Mouse (Mus musculus) limb, embryonic 14.5 days (tissue): ENCODE results near the gene Slc1a3. TPM values are rescaled to one million over a fixed set of nuclear protein-coding genes. Genes with fewer than 3 reads are reported as not detected.

ENCODE experiments used
- ATAC-seq: fragments of 200-750 bp; cut with Nextera tagmentation; 2 replicates; pipeline ENCODE4 v1.8.0; 2017; ENCODE audit warnings: low read depth, moderate number of reproducible peaks, moderate TSS enrichment; ENCODE audit not compliant: low FRiP score
- DNase-seq: peaks from one replicate; pipeline ENCODE4 v3.0.0-alpha.2; 2015; ENCODE audit warnings: low spot score
- H3K27ac ChIP-seq: fragments of 300-500 bp; sonication (generic); replicated peaks from 2 replicates; pipeline ENCODE4 v1.5.1; 2014; ENCODE audit warnings: low read depth, mild to moderate bottlenecking, low read length, moderate library complexity, mixed read lengths
- H3K27me3 ChIP-seq: fragments of 300-500 bp; sonication (generic); 2 replicates; pipeline ENCODE4 v1.6.1; 2014; ENCODE audit warnings: low read length, mixed read lengths; ENCODE audit not compliant: control insufficient read depth, insufficient read depth
- H3K36me3 ChIP-seq: fragments of 300-500 bp; sonication (generic); 2 replicates; pipeline ENCODE4 v1.6.1; 2014; ENCODE audit warnings: mild to moderate bottlenecking, low read length, moderate library complexity, mixed read lengths; ENCODE audit not compliant: control insufficient read depth, insufficient read depth
- H3K4me1 ChIP-seq: fragments of 300-500 bp; sonication (generic); 2 replicates; pipeline ENCODE4 v1.6.1; 2014; ENCODE audit warnings: antibody characterized with exemption, low read length, mixed read lengths; ENCODE audit not compliant: control insufficient read depth, insufficient read depth
- H3K4me2 ChIP-seq: fragments of 300-500 bp; sonication (generic); replicated peaks from 2 replicates; pipeline ENCODE4 v1.6.1; 2014; ENCODE audit warnings: low read depth, mild to moderate bottlenecking, low read length, moderate library complexity; ENCODE audit not compliant: severe bottlenecking
- H3K4me3 ChIP-seq: fragments of 300-500 bp; sonication (generic); replicated peaks from 2 replicates; pipeline ENCODE4 v1.5.1; 2014; ENCODE audit warnings: low read length
- H3K9ac ChIP-seq: fragments of 300-500 bp; sonication (generic); 2 replicates; pipeline ENCODE4 v1.6.1; 2014; ENCODE audit warnings: mild to moderate bottlenecking, low read depth, low read length, moderate library complexity; ENCODE audit not compliant: severe bottlenecking
- H3K9me3 ChIP-seq: fragments of 300-500 bp; sonication (generic); 2 replicates; pipeline ENCODE4 v1.6.1; 2016; ENCODE audit warnings: low read length; ENCODE audit not compliant: control insufficient read depth
- POLR2A ChIP-seq: fragments of 200-500 bp; IDR thresholded peaks from 2 replicates; pipeline ENCODE4 v1.8.0; 2012; ENCODE audit warnings: inconsistent platforms, mild to moderate bottlenecking, moderate library complexity, borderline replicate concordance; ENCODE audit not compliant: insufficient read depth, insufficient read length; ENCODE audit errors: extremely low read depth
- WGBS: fragments of 180-500 bp; shearing (Covaris S2); extraction: QIAGEN DNeasy Blood & Tissue Kit; methylation state at CpG from one replicate; pipeline ENCODE4 v1.1.7; 2014; 5-methylcytosine and 5-hydroxymethylcytosine counted together
- polyA plus RNA-seq, 2 experiments: library from polyadenylated mRNA; depleted of rRNA in 1 of 2; stranded (reverse) in 1 of 2; unstranded in 1 of 2; fragments of >200 nt; fragmentation: Nextera tagmentation in 1 of 2; extraction: Ambion mirVana in 1 of 2; gene quantifications; 2 replicates each; pipeline versions ENCODE4 v1.2.1 to v1.2.3; 2012 to 2014

Slc1a3 gene
- polyA plus RNA-seq, 2 experiments, result 20.9 to 26.8 TPM

DNA sequence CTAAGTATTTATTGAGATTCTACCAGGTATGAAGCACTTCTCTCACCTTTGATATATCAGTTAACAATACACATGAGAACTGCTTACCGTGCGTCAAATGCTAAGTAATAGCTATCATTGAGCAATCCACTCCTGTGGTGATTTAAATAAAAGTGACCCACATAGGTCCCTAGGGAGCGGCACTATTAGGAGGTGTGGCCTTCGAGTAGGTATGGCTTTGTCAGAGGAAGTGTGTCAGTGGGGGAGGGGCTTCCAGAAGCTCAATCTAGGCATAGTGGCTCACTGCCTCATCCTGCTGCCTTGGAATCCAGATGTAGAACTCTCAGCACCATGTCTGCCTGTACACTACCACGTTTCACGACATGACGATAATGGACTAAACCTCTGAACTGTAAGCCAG is 18.3 kb upstream of the Slc1a3 start:
- H3K4me1 ChIP-seq, result no peaks in the 10 kb centered on the region
- H3K4me2 ChIP-seq, result no peak overlapping the region
- TF ChIP-seq POLR2A, result no peak
- H3K36me3 ChIP-seq, result no peaks in the 10 kb centered on the region
- 87% methylated on average over 7 of the region's 7 CpGs for WGBS
- ATAC-seq, result no peak
- no peaks in the 10 kb centered on the region for H3K9me3 ChIP-seq
- H3K27ac ChIP-seq, result no peak overlapping the region
- DNase-seq, result no peak
- H3K4me3 ChIP-seq, result no peak overlapping the region
- H3K27me3 ChIP-seq, result no peaks in the 10 kb centered on the region
- H3K9ac ChIP-seq, result no peak overlapping the region

DNA sequence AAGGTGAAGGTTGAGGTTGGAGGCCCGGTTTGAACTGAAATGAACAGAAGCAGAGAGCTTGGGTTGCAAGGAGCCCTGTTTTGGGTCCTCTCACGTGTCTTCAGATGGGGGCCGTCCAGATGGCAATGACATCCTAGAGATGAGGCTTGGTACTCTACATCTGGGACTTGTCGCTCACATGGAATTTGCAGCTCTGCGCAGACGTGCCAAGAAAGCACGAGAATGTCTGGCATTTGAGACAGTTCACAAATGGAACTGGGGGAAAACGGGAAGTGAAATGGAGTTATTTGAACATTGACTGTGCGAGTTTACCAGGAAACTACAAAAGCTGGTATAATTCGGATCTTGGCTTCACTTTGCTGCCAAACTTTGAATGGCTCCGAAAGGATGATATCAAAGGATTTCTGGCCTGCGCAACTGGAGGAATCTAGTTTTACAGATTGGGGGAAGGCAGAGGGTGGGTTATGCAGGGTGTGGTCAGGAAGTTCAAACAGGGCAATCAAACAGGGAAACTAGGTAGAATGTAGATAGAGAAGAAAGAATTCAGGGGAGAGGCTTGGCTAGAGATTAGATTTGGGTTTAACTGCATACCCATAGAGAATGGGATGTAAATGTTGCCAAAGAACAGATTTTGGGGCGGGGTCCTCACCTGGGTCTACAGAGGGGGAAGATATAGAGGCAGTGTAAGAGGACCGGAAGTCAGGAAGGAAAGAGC is 12.0 kb upstream of the Slc1a3 start:
- Histone ChIP-seq H3K4me2 (no peak overlapping the region), H3K36me3 (no peaks in the 10 kb centered on the region), H3K4me3 (no peak overlapping the region), H3K4me1 (peaks cover 5% of the 10 kb centered on the region; the same call in 1 of the 2 replicates), H3K9me3 (no peaks in the 10 kb centered on the region), H3K27me3 (no peaks in the 10 kb centered on the region), H3K9ac (no peak overlapping the region), H3K27ac (no peak overlapping the region)
- 64% methylated on average over 14 of the region's 14 CpGs for WGBS
- ATAC-seq, result no peak
- TF ChIP-seq POLR2A, result no peak
- DNase-seq, result no peak

DNA sequence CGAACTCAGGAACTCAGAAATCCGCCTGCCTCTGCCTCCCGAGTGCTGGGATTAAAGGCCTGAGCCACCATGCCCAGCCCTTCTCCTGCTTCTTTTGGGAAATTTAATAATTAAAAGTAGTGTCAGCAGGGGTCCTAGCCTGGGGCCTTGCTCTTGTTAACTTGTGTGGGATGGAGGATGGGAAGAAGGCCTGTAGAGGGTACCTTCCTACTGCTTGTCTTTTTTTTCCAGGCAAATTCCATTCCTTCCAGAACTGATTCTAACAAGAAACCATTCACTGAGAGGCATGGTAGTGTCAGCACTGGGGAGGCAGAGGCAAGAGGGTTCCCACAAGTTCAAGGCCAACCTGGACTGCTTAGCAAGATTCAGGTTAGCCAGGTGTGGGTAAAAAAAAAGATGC is 11.2 kb upstream of the Slc1a3 start:
- H3K4me1 ChIP-seq, result peaks cover 5% of the 10 kb centered on the region; the same call in 1 of the 2 replicates
- WGBS, result 91% methylated on average over 3 of the region's 3 CpGs
- no peak overlapping the region for H3K4me3 ChIP-seq
- no peak overlapping the region for H3K27ac ChIP-seq
- no peaks in the 10 kb centered on the region for H3K36me3 ChIP-seq
- DNase-seq (no peak), ATAC-seq (no peak)
- no peak for TF ChIP-seq POLR2A
- H3K4me2 ChIP-seq, result no peak overlapping the region
- H3K27me3 ChIP-seq, result no peaks in the 10 kb centered on the region
- H3K9ac ChIP-seq, result no peak overlapping the region
- H3K9me3 ChIP-seq, result no peaks in the 10 kb centered on the region

DNA sequence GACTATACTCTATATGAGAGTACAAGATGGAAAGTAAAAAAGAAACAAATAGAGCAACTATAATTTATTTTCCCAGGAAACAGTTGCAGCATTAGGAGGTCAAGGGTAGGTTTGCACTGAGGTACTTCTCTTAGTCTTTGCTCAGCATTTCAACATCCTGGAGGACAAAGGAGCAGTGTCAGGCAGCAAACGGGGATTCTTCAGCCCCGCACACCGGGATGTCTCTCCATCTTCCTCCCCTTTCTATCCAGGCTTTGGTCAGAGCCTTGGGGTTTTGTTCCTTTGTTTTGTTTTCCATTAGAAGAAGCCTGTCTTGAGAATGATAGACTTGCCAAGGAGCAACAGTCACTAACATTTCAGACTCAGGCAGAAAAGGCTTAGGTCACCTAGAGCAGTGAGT is 10.4 kb upstream of the Slc1a3 start:
- no peaks in the 10 kb centered on the region for H3K36me3 ChIP-seq
- no peak for TF ChIP-seq POLR2A
- no peak for DNase-seq
- H3K27ac ChIP-seq, result no peak overlapping the region
- no peak for ATAC-seq
- H3K9me3 ChIP-seq, result no peaks in the 10 kb centered on the region
- no peaks in the 10 kb centered on the region for H3K27me3 ChIP-seq
- H3K4me2 ChIP-seq, result no peak overlapping the region
- H3K4me1 ChIP-seq, result peaks cover 5% of the 10 kb centered on the region; the same call in 1 of the 2 replicates
- no peak overlapping the region for H3K4me3 ChIP-seq
- no peak overlapping the region for H3K9ac ChIP-seq
- 72% methylated on average over 3 of the region's 3 CpGs for WGBS

DNA sequence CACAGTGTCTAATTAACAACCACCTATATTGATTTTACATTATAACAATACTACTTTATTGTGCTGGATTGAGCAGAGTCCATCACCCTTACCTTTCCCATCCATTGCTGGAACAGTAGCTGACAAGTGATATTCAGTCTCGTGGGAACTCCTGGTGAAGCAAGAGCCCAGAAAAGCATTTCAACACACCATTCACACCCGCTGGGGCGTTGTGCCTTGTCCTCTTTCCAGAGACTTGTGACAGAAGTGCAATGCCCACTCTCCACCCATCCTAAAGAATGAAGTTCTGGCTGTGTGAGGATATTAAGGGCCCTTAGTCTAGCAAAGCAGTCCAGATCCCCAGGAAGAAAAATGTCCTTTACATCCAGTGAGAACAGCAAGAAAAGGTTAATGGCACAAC is 7.9 kb upstream of the Slc1a3 start:
- DNase-seq (no peak), ATAC-seq (no peak)
- no peaks in the 10 kb centered on the region for H3K36me3 ChIP-seq
- no peaks in the 10 kb centered on the region for H3K9me3 ChIP-seq
- no peak overlapping the region for H3K9ac ChIP-seq
- no peak overlapping the region for H3K4me3 ChIP-seq
- no peak for TF ChIP-seq POLR2A
- 83% methylated on average over 3 of the region's 3 CpGs for WGBS
- H3K4me1 ChIP-seq, result peaks cover 7% of the 10 kb centered on the region; the same call in 1 of the 2 replicates
- no peak overlapping the region for H3K27ac ChIP-seq
- no peak overlapping the region for H3K4me2 ChIP-seq
- H3K27me3 ChIP-seq, result no peaks in the 10 kb centered on the region
